Mouse (Mus musculus) stomach, postnatal 0 days (tissue): ENCODE results near the gene 2810408A11Rik.

ENCODE experiments used
- CTCF ChIP-seq: IDR thresholded peaks from 2 replicates; pipeline ENCODE4 v1.5.1; 2016; ENCODE audit warnings: antibody characterized with exemption, low read depth, mild to moderate bottlenecking, moderate library complexity
- EP300 ChIP-seq: optimal IDR thresholded peaks from 2 replicates; pipeline ENCODE3; 2016; ENCODE audit warnings: antibody characterized with exemption

DNA sequence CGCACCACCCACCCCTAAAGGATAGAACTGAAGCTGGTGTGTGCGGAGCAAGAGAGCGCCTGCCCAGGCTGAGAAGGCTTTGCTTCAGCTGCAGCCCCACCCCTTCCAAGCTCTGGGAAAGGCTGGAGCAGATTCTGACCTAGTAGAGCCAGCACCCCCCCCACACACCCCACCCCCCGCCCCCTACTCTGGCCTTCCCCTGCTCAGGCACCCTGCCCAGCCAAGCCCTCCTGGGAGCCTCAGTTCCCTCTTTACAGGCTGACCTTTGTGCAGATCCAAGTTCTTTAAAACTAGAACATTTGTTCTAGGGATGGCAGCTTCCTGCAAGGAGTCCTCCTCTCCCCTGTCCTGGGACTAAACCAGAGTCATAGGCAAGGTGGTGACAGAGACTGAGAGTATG lies 36.6 kb upstream of the 2810408A11Rik start:
- TF ChIP-seq CTCF = no peak
- TF ChIP-seq EP300 = no peak
